Mouse (Mus musculus) gastrocnemius, postnatal 10 days (tissue): Measurements from ENCODE around the gene Adnp. TPM values are rescaled to one million over a fixed set of nuclear protein-coding genes. Genes with fewer than 3 reads are reported as not detected.

Experiments
- DNase-seq: peaks from one replicate; pipeline ENCODE4 v3.0.0; 2021; ENCODE audit warnings: mixed read lengths
- microRNA-seq, 2 experiments: library from miRNA; unstranded; fragments of <30 nt; microRNA quantifications; one replicate each; pipeline ENCODE4 v1.2.0; 2021
- total RNA-seq, 2 experiments: library from RNA; stranded (reverse); gene quantifications; 2 replicates each; pipeline ENCODE4 v1.2.3; 2021

Gene Adnp
- total RNA-seq, 2 experiments from 2014 or later: 28.4 to 33.5 TPM

GRCm38 (mm10) chr2:168156361-168156760 is 50.6 kb downstream of the Adnp start:
- DNase-seq: no peak

GRCm38 (mm10) chr2:168155666-168156065 is 51.2 kb downstream of the Adnp start:
- DNase-seq: no peak

- DNase-seq: peak; percentile 79
Observed at GRCm38 (mm10) chr2:168154090-168154881, 52.6 kb downstream of the Adnp start.

GRCm38 (mm10) chr2:168149241-168149640 is 57.7 kb downstream of the Adnp start:
- no peak for DNase-seq

GRCm38 (mm10) chr2:168147722-168148432 is 59.0 kb downstream of the Adnp start:
- no peak for DNase-seq

- DNase-seq: no peak
Observed at GRCm38 (mm10) chr2:168145437-168145836, 61.5 kb downstream of the Adnp start.

GRCm38 (mm10) chr2:168143794-168144193 is 63.1 kb downstream of the Adnp start:
- no peak for DNase-seq

GRCm38 (mm10) chr2:168137161-168137560 is 69.8 kb downstream of the Adnp start:
- no peak for DNase-seq

Small RNA genes within 50 kb of the gene (microRNA-seq; reads per million reads assigned to microRNA genes)
- gene Gm24561: 0 reads per million in 2 experiments

Other genes with a start within 250 kb of the Adnp start
- gene Ripor3, start 196.5 kb downstream of the Adnp start, total RNA-seq: 1 to 10 TPM; 3.5 to 5.8 TPM
- under 1 TPM; 0.85 to 0.93 TPM for gene Pard6b, start 126.1 kb downstream of the Adnp start, total RNA-seq
- gene Gm20716, start 23.3 kb upstream of the Adnp start, total RNA-seq: 10 to 100 TPM; 14.6 to 19.5 TPM
- 10 to 100 TPM; 49.7 to 54.9 TPM for gene Dpm1, start 23.5 kb upstream of the Adnp start, total RNA-seq
- gene Mocs3, start 23.5 kb upstream of the Adnp start, total RNA-seq: 1 to 10 TPM; 3.5 to 4.3 TPM
- gene Kcng1, start 74.6 kb upstream of the Adnp start, total RNA-seq: under 1 TPM; 0.23 to 0.35 TPM